ENCODE assay signal across 9 mouse cellular contexts in the genomic region with DNA sequence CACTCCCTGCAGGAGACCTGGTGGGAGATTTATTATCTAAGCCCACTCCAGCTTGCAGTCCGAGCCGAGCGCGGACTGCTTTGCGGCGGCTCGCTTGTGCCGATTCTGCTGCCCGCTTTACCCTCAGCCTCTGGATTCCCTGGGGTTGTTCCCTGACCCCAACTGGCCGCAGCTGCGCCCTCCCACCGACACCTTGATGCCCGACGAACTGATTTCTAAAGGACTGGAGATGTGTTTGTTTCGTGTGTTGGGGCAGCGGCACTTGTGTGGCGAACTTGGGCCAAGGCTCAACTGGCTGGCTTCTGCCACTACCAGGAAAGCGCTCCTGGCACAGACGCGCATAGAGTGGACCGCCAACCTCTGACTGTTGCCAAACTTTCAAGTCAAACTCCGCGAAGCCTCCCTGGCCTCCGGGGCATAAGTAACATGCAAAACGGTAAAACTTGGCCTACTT. TPM values are rescaled to one million over a fixed set of nuclear protein-coding genes. Genes with fewer than 3 reads are reported as not detected.
DNase-seq lines count a peak whose midpoint lies in the region; ATAC-seq and TF ChIP-seq lines count a peak whose summit lies in the region.
"Had no signal": no experiment of that assay in that cellular context is flagged by ENCODE, and none has a peak within 500 bp of the region (broad histone marks: within the 10 kb centered on the region; RNA-seq: fewer than 3 reads in every experiment).

No protein-coding gene starts in this region.

- no peaks in the 10 kb centered on the region for H3K9me3 ChIP-seq in embryonic facial prominence, embryonic 14.5 days (ENCODE audit: control insufficient read depth, low read length)
- H3K9me3 ChIP-seq in hindbrain, embryonic 13.5 days, result no peaks in the 10 kb centered on the region
- no peaks in the 10 kb centered on the region for H3K9me3 ChIP-seq in midbrain, embryonic 11.5 days (ENCODE audit: control insufficient read depth, low read length)

- H3K4me3 ChIP-seq in embryonic facial prominence, embryonic 14.5 days (ENCODE audit: low read depth, low read length), result peak overlapping the region; percentile 49
- H3K4me3 ChIP-seq in hindbrain, embryonic 13.5 days, result peak overlapping the region; percentile 34
- H3K4me3 ChIP-seq in midbrain, embryonic 11.5 days (ENCODE audit: low read depth, low read length), result peak overlapping the region; percentile 34
- H3K4me3 ChIP-seq in cerebellum, adult 2 months (replicated peaks; ENCODE audit: insufficient read depth, low read depth, low read length), result no peak overlapping the region

- H3K27ac ChIP-seq in embryonic facial prominence, embryonic 14.5 days (replicated peaks; ENCODE audit: low read depth, low read length), result peak overlapping the region; percentile 89
- H3K27ac ChIP-seq in hindbrain, embryonic 13.5 days, result no peak overlapping the region
- H3K27ac ChIP-seq in midbrain, embryonic 11.5 days (ENCODE audit: low read depth, low read length), result no peak overlapping the region
- H3K27ac ChIP-seq in cerebellum, adult 2 months (ENCODE audit: insufficient read depth, low read length), result no peak overlapping the region

- peak overlapping the region; percentile 72 for H3K9ac ChIP-seq in embryonic facial prominence, embryonic 14.5 days (ENCODE audit: low read depth, low read length)
- H3K9ac ChIP-seq in hindbrain, embryonic 13.5 days, result no peak overlapping the region
- no peak overlapping the region for H3K9ac ChIP-seq in midbrain, embryonic 11.5 days (ENCODE audit: low read length)

- no peak for TF ChIP-seq CTCF in cerebellum, adult 2 months (IDR thresholded peaks at IDR 0.05; ENCODE audit: borderline replicate concordance, insufficient read depth, low read depth, low read length)

- DNase-seq in layer of hippocampus, adult 11-12 months (ENCODE audit: low spot score), result peak; percentile 4
- DNase-seq in layer of hippocampus, postnatal 36 days, result no peak
- DNase-seq in embryonic facial prominence, embryonic 14.5 days (ENCODE audit: low spot score), result peak; percentile 54
- DNase-seq in midbrain, embryonic 11.5 days (ENCODE audit: low spot score, missing footprints), result peak; percentile 97
- DNase-seq in frontal cortex, adult 2 months (ENCODE audit: extremely low spot score in 1 of 2, low spot score in 1 of 2), result no peak
- DNase-seq in cerebellum, adult 2 months, result no peak

- H3K27me3 ChIP-seq in embryonic facial prominence, embryonic 14.5 days (replicated peaks; ENCODE audit: control insufficient read depth, insufficient read depth, low read length), result peaks cover 55% of the 10 kb centered on the region
- peaks cover 78% of the 10 kb centered on the region for H3K27me3 ChIP-seq in hindbrain, embryonic 13.5 days
- peaks cover 56% of the 10 kb centered on the region for H3K27me3 ChIP-seq in midbrain, embryonic 11.5 days (ENCODE audit: control insufficient read depth, insufficient read depth, low read length)
- H3K27me3 ChIP-seq in cerebellum, adult 2 months (ENCODE audit: control insufficient read depth, insufficient read depth, low read length), result peaks cover 3% of the 10 kb centered on the region; the same call in 1 of the 2 replicates

- peak overlapping the region; percentile 74 for H3K4me2 ChIP-seq in embryonic facial prominence, embryonic 14.5 days (ENCODE audit: low read depth, low read length)
- peak overlapping the region; percentile 54 for H3K4me2 ChIP-seq in hindbrain, embryonic 13.5 days
- peak overlapping the region; percentile 59 for H3K4me2 ChIP-seq in midbrain, embryonic 11.5 days

- peaks cover 3% of the 10 kb centered on the region; the same call in 1 of the 2 replicates for H3K4me1 ChIP-seq in embryonic facial prominence, embryonic 14.5 days (ENCODE audit: control insufficient read depth, insufficient read depth, low read length)
- H3K4me1 ChIP-seq in hindbrain, embryonic 13.5 days (replicated peaks), result peaks cover 32% of the 10 kb centered on the region
- H3K4me1 ChIP-seq in midbrain, embryonic 11.5 days (ENCODE audit: control insufficient read depth, insufficient read depth, low read length), result peaks cover 11% of the 10 kb centered on the region
- no peaks in the 10 kb centered on the region for H3K4me1 ChIP-seq in cerebellum, adult 2 months (ENCODE audit: control insufficient read depth, insufficient read depth, low read length)

- WGBS in embryonic facial prominence, embryonic 14.5 days, result under 1% methylated on average over 24 of the region's 25 CpGs
- 0% methylated on average over 25 of the region's 25 CpGs for WGBS in hindbrain, embryonic 13.5 days
- under 1% methylated on average over 25 of the region's 25 CpGs for WGBS in midbrain, embryonic 11.5 days
- WGBS in cerebellum, adult 2 months, result under 1% methylated on average over 25 of the region's 25 CpGs

- no peaks in the 10 kb centered on the region for H3K36me3 ChIP-seq in embryonic facial prominence, embryonic 14.5 days (ENCODE audit: control insufficient read depth, insufficient read depth, low read length)
- no peaks in the 10 kb centered on the region for H3K36me3 ChIP-seq in hindbrain, embryonic 13.5 days
- H3K36me3 ChIP-seq in midbrain, embryonic 11.5 days (ENCODE audit: control insufficient read depth, insufficient read depth, low read length), result no peaks in the 10 kb centered on the region

- no peak for TF ChIP-seq POLR2A in cerebellum, adult 2 months (IDR thresholded peaks at IDR 0.05; ENCODE audit: borderline replicate concordance, insufficient read depth, low read length)

- ATAC-seq in embryonic facial prominence, embryonic 14.5 days (ENCODE audit: low read depth), result no peak
- no peak for ATAC-seq in hindbrain, embryonic 13.5 days (ENCODE audit: low FRiP score)
- ATAC-seq in midbrain, embryonic 11.5 days (ENCODE audit: low FRiP score), result no peak
- ATAC-seq in erythroid progenitor cell, adult 5-6 weeks (replicated peaks; ENCODE audit: low FRiP score, poor library complexity, severe bottlenecking), result no peak

RNA-seq across cellular contexts. Expression of a gene that starts 3.1 kb away (rescaled TPM):
- under 1 TPM; 0.20 to 0.40 TPM for total RNA-seq in layer of hippocampus, postnatal 36 days (2021)
- polyA plus RNA-seq in embryonic facial prominence, embryonic 14.5 days (2014; fragmentation: Nextera tagmentation; extraction: Ambion mirVana), result 4.1 and 4.3 TPM in 2 replicates
- 0.05 and 0.22 TPM in 2 replicates for polyA plus RNA-seq in hindbrain, embryonic 13.5 days (2015; fragmentation: Nextera tagmentation; extraction: Ambion mirVana)
- 0.04 TPM in 1 of 2 replicates, not detected in the other for polyA plus RNA-seq in midbrain, embryonic 11.5 days (2014; fragmentation: Nextera tagmentation; extraction: Ambion mirVana)
- polyA plus RNA-seq in frontal cortex, adult 2 months (2012; rRNA removed), result 0.11 and 0.24 TPM in 2 replicates
- total RNA-seq in erythroid progenitor cell, adult 5-6 weeks (2015; ENCODE audit: low replicate concordance), result not detected in 2 replicates
- total RNA-seq in erythroid progenitor cell, adult 5-6 weeks (2017; ENCODE audit: low replicate concordance), result not detected in 2 replicates
- polyA plus RNA-seq in cerebellum, adult 2 months (2012; rRNA removed), result 0.10 and 0.11 TPM in 2 replicates
- total RNA-seq: MEL had no signal

RNA-seq across cellular contexts. Expression of a gene that starts 55.2 kb away (rescaled TPM):
- 100 to 1,000 TPM; 106 to 110 TPM for total RNA-seq in layer of hippocampus, postnatal 36 days (2021)
- 0.96 and 1.4 TPM in 2 replicates for polyA plus RNA-seq in embryonic facial prominence, embryonic 14.5 days (2014; fragmentation: Nextera tagmentation; extraction: Ambion mirVana)
- polyA plus RNA-seq in hindbrain, embryonic 13.5 days (2015; fragmentation: Nextera tagmentation; extraction: Ambion mirVana), result 1.1 and 1.8 TPM in 2 replicates
- 0.26 and 0.28 TPM in 2 replicates for polyA plus RNA-seq in midbrain, embryonic 11.5 days (2014; fragmentation: Nextera tagmentation; extraction: Ambion mirVana)
- polyA plus RNA-seq in frontal cortex, adult 2 months (2012; rRNA removed), result 47.0 and 49.4 TPM in 2 replicates
- not detected in 2 replicates for total RNA-seq in erythroid progenitor cell, adult 5-6 weeks (2015; ENCODE audit: low replicate concordance)
- not detected in 2 replicates for total RNA-seq in erythroid progenitor cell, adult 5-6 weeks (2017; ENCODE audit: low replicate concordance)
- polyA plus RNA-seq in cerebellum, adult 2 months (2012; rRNA removed), result 80.2 and 86.8 TPM in 2 replicates
- total RNA-seq: MEL had no signal

Comparison
In these comparisons a context has a peak if more than half of its experiments do, and no peak if none do; other contexts are left out.
1. DNase-seq: peak in layer of hippocampus, adult 11-12 months (single experiment), embryonic facial prominence, embryonic 14.5 days (single experiment) and midbrain, embryonic 11.5 days (single experiment); none in layer of hippocampus, postnatal 36 days (0 of 2), frontal cortex, adult 2 months (0 of 2) and cerebellum, adult 2 months (0 of 2).
2. RNA of a gene that starts 55.2 kb away (polyA plus RNA-seq): 80.2 to 86.8 TPM in cerebellum, adult 2 months and 47.0 to 49.4 TPM in frontal cortex, adult 2 months; 1.1 to 1.8 TPM in hindbrain, embryonic 13.5 days, 0.96 to 1.4 TPM in embryonic facial prominence, embryonic 14.5 days and 0.26 to 0.28 TPM in midbrain, embryonic 11.5 days; every median in the first group is over 10 times any median in the second.
3. Peak in every context shown above with its lines, with median percentiles within 50 percentile points of each other: H3K4me2 ChIP-seq.